ENCODE assay signal across 9 mouse cellular contexts in genomic region chr13:37778147-37778593, GRCm38 (mm10). TPM values are rescaled to one million over a fixed set of nuclear protein-coding genes. Genes with fewer than 3 reads are reported as not detected.
DNase-seq lines count a peak whose midpoint lies in the region; ATAC-seq lines count a peak whose summit lies in the region.
"Had no signal": no experiment of that assay in that cellular context is flagged by ENCODE, and none has a peak within 500 bp of the region (broad histone marks: within the 10 kb centered on the region; RNA-seq: fewer than 3 reads in every experiment).

Rreb1 (plus strand) TSS chr13:37778400.

- H3K9me3 ChIP-seq in forebrain, embryonic 12.5 days = no peaks in the 10 kb centered on the region
- no peaks in the 10 kb centered on the region for H3K9me3 ChIP-seq in heart, embryonic 14.5 days (ENCODE audit: control insufficient read depth, low read length)
- no peaks in the 10 kb centered on the region for H3K9me3 ChIP-seq in liver, embryonic 13.5 days (replicated peaks)

- peaks cover 71% of the 10 kb centered on the region for H3K27me3 ChIP-seq in forebrain, embryonic 12.5 days
- peaks cover 7% of the 10 kb centered on the region; the same call in 1 of the 2 replicates for H3K27me3 ChIP-seq in heart, embryonic 14.5 days (ENCODE audit: control insufficient read depth, insufficient read depth, low read length)
- H3K27me3 ChIP-seq in liver, embryonic 13.5 days = peaks cover 25% of the 10 kb centered on the region
- H3K27me3 ChIP-seq: CH12.LX had no signal

- peak within 1 kb of the TSS; percentile 56 for H3K4me3 ChIP-seq in forebrain, embryonic 12.5 days (replicated peaks)
- H3K4me3 ChIP-seq in heart, embryonic 14.5 days (ENCODE audit: control insufficient read depth in 1 of 2, insufficient read depth in 1 of 2, low read depth in 1 of 2, low read length in 2 of 2) = peak within 1 kb of the TSS; percentile 59 to 69
- H3K4me3 ChIP-seq in liver, embryonic 13.5 days (replicated peaks) = peak within 1 kb of the TSS; percentile 64

- under 1% methylated on average over 36 of the region's 37 CpGs for WGBS in forebrain, embryonic 12.5 days
- under 1% methylated on average over 35 of the region's 37 CpGs for WGBS in heart, embryonic 14.5 days
- WGBS in liver, embryonic 13.5 days (ENCODE audit: insufficient replicate concordance) = under 1% methylated on average over 36 of the region's 37 CpGs

- H3K27ac ChIP-seq in forebrain, embryonic 12.5 days = no peak within 1 kb of the TSS
- H3K27ac ChIP-seq in heart, embryonic 14.5 days (replicated peaks in 1 of 2; ENCODE audit: control insufficient read depth in 1 of 2, insufficient read depth in 1 of 2, low read depth in 2 of 2, low read length in 2 of 2) = no peak within 1 kb of the TSS
- peak within 1 kb of the TSS; percentile 45; the same call in 1 of the 2 replicates for H3K27ac ChIP-seq in liver, embryonic 13.5 days

- peak within 1 kb of the TSS; percentile 100 for H3K4me2 ChIP-seq in forebrain, embryonic 12.5 days
- H3K4me2 ChIP-seq in heart, embryonic 14.5 days (ENCODE audit: low read length) = peak within 1 kb of the TSS; percentile 100
- H3K4me2 ChIP-seq in liver, embryonic 13.5 days = peak within 1 kb of the TSS; percentile 96

- DNase-seq in spleen, adult 18-20 months = peak; percentile 20 to 49
- DNase-seq in spleen, adult 12 weeks (ENCODE audit: low spot score) = no peak
- DNase-seq in kidney, postnatal 14 days = peak; percentile 63
- DNase-seq in liver, embryonic 13.5 days = no peak
- peak; percentile 62 for DNase-seq in naive thymus-derived CD4-positive, alpha-beta T cell, adult 2 months (ENCODE audit: low read depth)
- DNase-seq in testis, postnatal 14 days (ENCODE audit: low spot score) = peak; percentile 29

- H3K36me3 ChIP-seq in forebrain, embryonic 12.5 days (replicated peaks) = no peaks in the 10 kb centered on the region
- H3K36me3 ChIP-seq in heart, embryonic 14.5 days (ENCODE audit: control insufficient read depth, insufficient read depth, low read length) = no peaks in the 10 kb centered on the region
- H3K36me3 ChIP-seq in liver, embryonic 13.5 days = no peaks in the 10 kb centered on the region

- peaks cover 20% of the 10 kb centered on the region for H3K4me1 ChIP-seq in forebrain, embryonic 12.5 days
- H3K4me1 ChIP-seq in heart, embryonic 14.5 days (ENCODE audit: control insufficient read depth in 2 of 2, insufficient read depth in 2 of 2, low read length in 2 of 2) = peaks cover 11 to 16% of the 10 kb centered on the region in 2 experiments
- peaks cover 27% of the 10 kb centered on the region for H3K4me1 ChIP-seq in liver, embryonic 13.5 days (replicated peaks)

- peak within 1 kb of the TSS; percentile 59 for H3K9ac ChIP-seq in forebrain, embryonic 12.5 days
- peak within 1 kb of the TSS; percentile 74 for H3K9ac ChIP-seq in heart, embryonic 14.5 days (ENCODE audit: low read length)
- peak within 1 kb of the TSS; percentile 67 for H3K9ac ChIP-seq in liver, embryonic 13.5 days

- ATAC-seq in forebrain, embryonic 12.5 days (ENCODE audit: low FRiP score) = peak; percentile 36
- ATAC-seq in heart, embryonic 14.5 days (ENCODE audit: insufficient number of reproducible peaks, insufficient read depth, low FRiP score, low read depth) = no peak
- 0 out of 2 replicates have a peak, but pooled peaks have one; percentile 24 for ATAC-seq in liver, embryonic 13.5 days (ENCODE audit: low read depth)

RNA-seq across cellular contexts. Expression of gene Rreb1, which starts in this region (rescaled TPM):
- polyA plus RNA-seq in forebrain, embryonic 12.5 days (2016; fragmentation: Nextera tagmentation; extraction: Ambion mirVana) = 4.1 and 5.3 TPM in 2 replicates
- polyA plus RNA-seq in heart, embryonic 14.5 days (2014; fragmentation: Nextera tagmentation; extraction: Ambion mirVana) = 13.6 and 17.8 TPM in 2 replicates
- polyA plus RNA-seq in liver, embryonic 13.5 days (2015; fragmentation: Nextera tagmentation; extraction: Ambion mirVana) = 4.8 and 5.1 TPM in 2 replicates

Comparison
In these comparisons a context has a peak if more than half of its experiments do, and no peak if none do; other contexts are left out.
1. DNase-seq: peak in spleen, adult 18-20 months (2 of 2), kidney, postnatal 14 days (single experiment), naive thymus-derived CD4-positive, alpha-beta T cell, adult 2 months (single experiment) and testis, postnatal 14 days (single experiment); none in spleen, adult 12 weeks (single experiment) and liver, embryonic 13.5 days (single experiment).
2. Peak in every context shown above with its lines, with median percentiles within 50 percentile points of each other: H3K4me2 ChIP-seq, H3K4me3 ChIP-seq and H3K9ac ChIP-seq.